Mouse (Mus musculus) right cerebral cortex, postnatal 14 days (tissue): Measurements from ENCODE around the gene Mau2.
"Not testable (repeated sequence)": the region's sequence is repeated elsewhere in the genome, so short reads cannot be mapped to it uniquely, and the experiment has no call there.

Experiments used
- DNase-seq: peaks from one replicate; pipeline ENCODE4 v3.0.0; 2022

Mau2 gene

GRCm38 (mm10) chr8:70042583-70043455, at the start of gene Mau2, which contains the start of gene Sugp1:
Gene Mau2 (minus strand): TSS chr8:70042734.
Gene Sugp1 (plus strand): TSS chr8:70042813.
- DNase-seq: peak; percentile 94

- DNase-seq: no peak
Measured at GRCm38 (mm10) chr8:70089296-70089960, 46.9 kb upstream of the Mau2 start.

GRCm38 (mm10) chr8:70087836-70088650, 45.5 kb upstream of the Mau2 start:
- peak; percentile 74 for DNase-seq

GRCm38 (mm10) chr8:70087237-70087636, 44.7 kb upstream of the Mau2 start:
- no peak for DNase-seq

- no peak for DNase-seq
Measured at GRCm38 (mm10) chr8:70086151-70086550, 43.6 kb upstream of the Mau2 start.

GRCm38 (mm10) chr8:70084191-70085065, 41.9 kb upstream of the Mau2 start:
- no peak for DNase-seq

GRCm38 (mm10) chr8:70083285-70083684, 40.8 kb upstream of the Mau2 start, which contains the start of gene Hapln4:
Gene Hapln4 (plus strand): TSS chr8:70083457.
- DNase-seq: no peak

GRCm38 (mm10) chr8:70081976-70082375, 39.4 kb upstream of the Mau2 start:
- DNase-seq: no peak

GRCm38 (mm10) chr8:70073682-70074081, 31.1 kb upstream of the Mau2 start:
- no peak for DNase-seq

GRCm38 (mm10) chr8:70073120-70073519, 30.6 kb upstream of the Mau2 start:
- DNase-seq: no peak

GRCm38 (mm10) chr8:70072441-70073069, 30.0 kb upstream of the Mau2 start, which contains the start of gene Tm6sf2:
Gene Tm6sf2 (plus strand): TSS chr8:70072924.
- DNase-seq: no peak

- no peak for DNase-seq
Measured at GRCm38 (mm10) chr8:70071836-70072440, 29.4 kb upstream of the Mau2 start.

- no peak for DNase-seq
Measured at GRCm38 (mm10) chr8:70057721-70058120, 15.2 kb upstream of the Mau2 start.

- DNase-seq: not testable (repeated sequence)
Measured at GRCm38 (mm10) chr8:70050434-70050833, 7.9 kb upstream of the Mau2 start.

- DNase-seq: no peak
Measured at GRCm38 (mm10) chr8:70049662-70050061, 7.1 kb upstream of the Mau2 start.

GRCm38 (mm10) chr8:70043996-70044395, 1.5 kb upstream of the Mau2 start:
- no peak for DNase-seq

- DNase-seq: peak; percentile 32
Measured at GRCm38 (mm10) chr8:70041885-70042546, 518 bp downstream of the Mau2 start.

GRCm38 (mm10) chr8:70037994-70038393, 4.5 kb downstream of the Mau2 start:
- DNase-seq: no peak

- DNase-seq: no peak
Measured at GRCm38 (mm10) chr8:70030255-70030654, 12.3 kb downstream of the Mau2 start.

- no peak for DNase-seq
Measured at GRCm38 (mm10) chr8:70026151-70026550, 16.4 kb downstream of the Mau2 start.
